Mouse (Mus musculus): ENCODE results near the gene Plcl2. TPM values are rescaled to one million over a fixed set of nuclear protein-coding genes. Genes with fewer than 3 reads are reported as not detected.

The Plcl2 gene
- polyA plus RNA-seq, 1 experiment from 2014 or later = 5.3 TPM

- DNase-seq (ENCODE audit: low spot score) = peak; percentile 54
Observed at GRCm38 (mm10) chr17:50731876-50732275, 222.7 kb downstream of the Plcl2 start.

GRCm38 (mm10) chr17:50733390-50733789 is 224.2 kb downstream of the Plcl2 start:
- no peak for DNase-seq (ENCODE audit: low spot score)

- no peak for DNase-seq (ENCODE audit: low spot score)
Observed at GRCm38 (mm10) chr17:50734781-50735180, 225.6 kb downstream of the Plcl2 start.

DNA sequence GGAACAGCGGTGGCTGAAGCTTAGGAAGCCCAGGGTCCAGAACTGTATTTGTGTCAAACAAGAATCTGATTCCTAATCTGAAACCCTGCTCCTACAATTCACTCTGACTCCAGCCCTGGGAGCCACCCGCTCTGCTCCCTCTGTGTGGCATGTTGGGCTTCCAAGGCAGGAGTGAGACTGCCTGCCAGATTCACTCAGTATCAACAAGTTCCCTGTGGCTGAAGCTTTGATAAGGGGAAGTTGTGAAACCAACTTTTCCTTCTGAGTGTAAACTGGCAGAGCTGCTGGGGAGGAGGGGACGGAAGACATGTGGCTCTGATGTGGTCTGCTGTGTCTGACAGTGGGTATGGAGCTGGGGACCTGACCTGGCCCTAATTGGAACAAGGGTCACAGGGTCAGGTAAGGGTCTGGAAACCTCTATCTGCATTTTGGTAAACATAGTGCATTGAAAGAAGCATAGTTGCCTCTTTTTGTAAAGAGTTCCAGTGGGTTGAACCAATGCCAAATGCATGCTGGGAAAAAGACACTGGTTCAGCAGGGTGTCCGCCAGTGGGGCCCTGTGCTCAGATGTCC is 226.3 kb downstream of the Plcl2 start:
- DNase-seq (ENCODE audit: low spot score) = peak; percentile 9

DNA sequence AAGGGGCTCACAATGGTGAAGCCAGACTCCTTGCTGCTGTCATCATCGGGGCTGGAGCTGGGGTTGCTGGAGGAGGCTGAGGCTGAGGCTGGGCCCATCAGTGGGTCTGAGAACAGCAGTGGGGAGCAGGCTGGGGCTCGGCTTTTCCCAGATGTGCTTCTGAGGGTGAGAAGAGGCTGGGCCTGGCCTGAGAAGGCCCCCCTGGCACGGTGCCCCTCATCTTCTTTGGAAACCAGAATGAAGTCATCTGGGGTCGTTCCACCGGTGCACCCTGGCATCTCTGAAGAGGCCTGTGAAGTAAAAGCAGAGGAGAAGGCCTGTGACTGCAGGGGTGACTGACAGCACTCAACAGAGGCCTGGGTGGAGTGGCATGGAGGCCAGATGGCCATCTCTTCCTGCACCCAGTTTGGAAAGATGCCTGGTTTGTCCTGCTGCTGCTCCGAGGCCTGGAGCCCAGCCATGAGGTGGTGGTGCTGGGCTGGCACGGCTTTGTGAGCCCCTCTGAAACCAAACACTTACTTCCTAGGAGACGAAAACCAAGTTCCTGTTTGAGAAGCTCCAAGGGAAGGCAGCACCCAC is 226.8 kb downstream of the Plcl2 start:
- DNase-seq (ENCODE audit: low spot score) = peak; percentile 10

GRCm38 (mm10) chr17:50737068-50737467 is 227.9 kb downstream of the Plcl2 start:
- DNase-seq (ENCODE audit: low spot score) = no peak

Other genes with a start within 250 kb of the Plcl2 start
- 0.75 and 0.79 TPM in 2 replicates for gene Dazl, start 215.8 kb upstream of the Plcl2 start, polyA plus RNA-seq (2015; fragmentation: Nextera tagmentation; extraction: Ambion mirVana)